Mouse (Mus musculus) adrenal gland, postnatal 36 days (tissue): ENCODE measurements around the gene Arrdc2. TPM values are rescaled to one million over a fixed set of nuclear protein-coding genes. Genes with fewer than 3 reads are reported as not detected.
"Not testable (repeated sequence)": the region's sequence is repeated elsewhere in the genome, so short reads cannot be mapped to it uniquely, and the experiment has no call there.

Experiments used
- DNase-seq, 2 experiments: peaks; one replicate each; pipeline ENCODE4 v3.0.0; 2021; ENCODE audit warnings: mixed read lengths in 1 of 2
- total RNA-seq, 2 experiments: library from RNA; stranded (reverse); gene quantifications; 2 replicates each; pipeline ENCODE4 v1.2.3; 2021

The Arrdc2 gene
- total RNA-seq, 2 experiments from 2014 or later: 6.9 to 10.5 TPM

- peak; percentile 90 to 92 for DNase-seq
Measured at GRCm38 (mm10) chr8:70841147-70842072, 1.9 kb upstream of the Arrdc2 start.

- DNase-seq: no peak
Measured at GRCm38 (mm10) chr8:70840590-70840989, 1.1 kb upstream of the Arrdc2 start.

- DNase-seq: peak in 1 of 2 experiments; percentile 35
Measured at GRCm38 (mm10) chr8:70838654-70839407, 689 bp downstream of the Arrdc2 start.

- no peak for DNase-seq
Measured at GRCm38 (mm10) chr8:70836666-70837065, 2.9 kb downstream of the Arrdc2 start.

- no peak for DNase-seq
Measured at GRCm38 (mm10) chr8:70834071-70834470, 5.4 kb downstream of the Arrdc2 start.

- peak; percentile 76 to 88 for DNase-seq
Measured at GRCm38 (mm10) chr8:70833520-70833919, 6.0 kb downstream of the Arrdc2 start.

GRCm38 (mm10) chr8:70833018-70833482 is 6.5 kb downstream of the Arrdc2 start:
- DNase-seq: peak; percentile 16 to 54

GRCm38 (mm10) chr8:70832371-70832770 is 7.1 kb downstream of the Arrdc2 start:
- no peak for DNase-seq

- DNase-seq: no peak
Measured at GRCm38 (mm10) chr8:70831517-70831916, 8.0 kb downstream of the Arrdc2 start.

GRCm38 (mm10) chr8:70827796-70828195 is 11.7 kb downstream of the Arrdc2 start:
- no peak for DNase-seq

GRCm38 (mm10) chr8:70827010-70827409 is 12.5 kb downstream of the Arrdc2 start:
- no peak for DNase-seq

GRCm38 (mm10) chr8:70825816-70826215 is 13.7 kb downstream of the Arrdc2 start:
- no peak for DNase-seq

- no peak for DNase-seq
Measured at GRCm38 (mm10) chr8:70823802-70824201, 15.7 kb downstream of the Arrdc2 start.

- DNase-seq: not testable (repeated sequence)
Measured at GRCm38 (mm10) chr8:70822594-70822993, 16.9 kb downstream of the Arrdc2 start.

- DNase-seq: no peak
Measured at GRCm38 (mm10) chr8:70821992-70822391, 17.5 kb downstream of the Arrdc2 start.

- peak; percentile 70 to 80 for DNase-seq
Measured at GRCm38 (mm10) chr8:70821399-70821962, 18.0 kb downstream of the Arrdc2 start.

- peak; percentile 49 to 66 for DNase-seq
Measured at GRCm38 (mm10) chr8:70820101-70820935, 19.2 kb downstream of the Arrdc2 start.

- DNase-seq: peak; percentile 32 to 55
Measured at GRCm38 (mm10) chr8:70816679-70817078, 22.8 kb downstream of the Arrdc2 start.

GRCm38 (mm10) chr8:70812885-70813284 is 26.6 kb downstream of the Arrdc2 start:
- DNase-seq: no peak

GRCm38 (mm10) chr8:70812055-70812454 is 27.5 kb downstream of the Arrdc2 start:
- no peak for DNase-seq

- DNase-seq: no peak
Measured at GRCm38 (mm10) chr8:70810962-70811680, 28.4 kb downstream of the Arrdc2 start.
